Mouse (Mus musculus): ENCODE data around the gene Hps3.
"Not testable (repeated sequence)": the region's sequence is repeated elsewhere in the genome, so short reads cannot be mapped to it uniquely, and the experiment has no call there.

Hps3 gene

DNA sequence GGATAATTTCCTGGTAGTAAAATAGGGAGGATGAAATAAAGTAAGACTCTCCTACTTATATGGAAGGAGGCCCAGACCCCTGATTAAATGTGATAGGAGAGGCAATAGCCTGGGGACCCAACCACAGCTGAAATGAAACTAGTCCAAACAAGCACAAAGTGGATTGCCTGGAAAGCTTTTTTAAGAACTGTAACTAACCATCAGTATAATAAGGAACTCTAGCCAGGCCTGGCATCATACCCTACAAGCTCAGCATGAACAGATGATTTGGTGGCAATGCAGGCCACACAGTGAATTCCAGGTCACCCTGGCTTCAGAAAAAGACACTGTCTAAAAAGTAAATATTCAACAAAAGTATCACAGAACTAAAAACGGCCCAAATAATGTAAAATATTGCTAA is 29.5 kb downstream of the Hps3 start:
- DNase-seq: peak; percentile 22

- DNase-seq: no peak
Measured at GRCm38 (mm10) chr3:20004422-20004821, 30.7 kb downstream of the Hps3 start.

DNA sequence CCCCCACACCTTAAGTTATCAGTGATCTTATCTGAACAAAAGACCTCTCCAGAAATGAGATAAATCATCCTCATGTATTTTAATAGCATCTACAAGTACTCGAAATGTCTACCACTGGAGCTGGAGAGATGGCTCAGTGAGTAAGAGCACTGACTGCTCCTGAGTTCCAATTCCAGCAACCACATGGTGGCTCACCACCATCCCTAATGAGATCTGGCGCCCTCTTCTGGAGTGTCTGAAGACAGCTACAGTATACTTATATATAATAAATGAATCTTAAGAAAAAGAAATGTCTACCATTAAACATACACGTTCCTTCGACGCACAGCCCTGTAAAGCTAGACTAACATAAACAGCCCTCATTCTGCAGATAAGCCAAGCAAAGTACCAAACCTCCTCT is 32.3 kb downstream of the Hps3 start:
- DNase-seq: no peak

DNA sequence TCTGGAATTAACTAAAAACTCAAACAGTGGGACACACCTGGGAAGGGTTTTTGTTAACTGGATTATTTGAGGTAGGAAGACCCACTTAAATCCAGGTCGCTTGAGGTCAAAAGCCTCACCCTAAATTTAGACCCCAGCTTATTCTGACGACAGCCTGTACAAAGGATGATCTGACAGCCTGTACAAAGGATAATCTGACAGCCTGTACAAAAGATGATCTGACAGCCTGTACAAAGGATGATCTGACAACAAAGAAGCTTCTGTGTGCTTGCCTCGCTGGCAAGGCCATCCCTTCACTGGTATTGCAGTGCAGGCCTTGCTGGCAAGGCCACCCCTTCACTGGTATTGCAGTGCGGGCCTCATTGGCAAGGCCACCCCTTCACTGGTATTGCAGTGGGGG is 34.3 kb downstream of the Hps3 start:
- no peak for DNase-seq

- DNase-seq: no peak
Measured at GRCm38 (mm10) chr3:19999551-19999950, 35.6 kb downstream of the Hps3 start.

DNA sequence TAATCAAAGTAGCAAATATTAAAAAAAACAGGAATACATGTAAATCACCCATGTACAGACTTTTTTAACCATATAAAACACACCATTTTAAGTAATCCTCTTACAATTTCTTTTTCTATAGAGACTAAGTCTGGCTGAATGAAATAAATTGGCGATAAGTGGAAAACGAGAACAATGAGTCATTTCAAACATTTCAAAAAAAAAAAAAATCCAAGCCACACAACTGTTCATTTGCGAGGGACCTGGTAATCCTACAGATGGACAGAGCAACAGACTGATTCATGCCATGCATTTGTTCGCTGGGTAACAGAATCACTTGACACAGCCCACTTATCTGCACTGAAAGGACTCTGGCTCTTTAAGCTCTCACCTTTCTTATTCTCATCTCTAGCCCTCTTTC is 42.7 kb downstream of the Hps3 start:
- no peak for DNase-seq

- no peak for DNase-seq
Measured at GRCm38 (mm10) chr3:19990031-19990430, 45.1 kb downstream of the Hps3 start.

DNA sequence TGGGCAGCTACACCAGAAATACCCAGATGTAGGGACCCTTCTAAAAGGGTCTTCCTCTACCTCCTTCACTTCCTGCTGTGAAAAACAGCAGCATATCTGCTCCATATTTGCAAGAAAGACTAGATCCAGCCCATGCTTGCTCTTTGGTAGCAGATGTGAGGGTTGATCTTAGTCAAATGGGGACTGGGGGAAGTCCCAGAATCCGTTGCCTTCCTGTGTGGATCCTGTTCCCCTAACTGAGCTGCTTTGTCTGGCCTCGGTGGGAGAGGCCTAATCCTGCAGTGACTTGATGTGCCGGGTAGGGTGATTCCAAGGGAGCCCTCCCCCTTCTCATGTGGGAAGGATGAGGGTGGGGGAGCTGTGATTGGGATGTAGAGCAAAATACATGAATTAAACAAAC is 49.0 kb downstream of the Hps3 start:
- no peak for DNase-seq

GRCm38 (mm10) chr3:19982846-19983245 is 52.3 kb downstream of the Hps3 start:
- no peak for DNase-seq

DNA sequence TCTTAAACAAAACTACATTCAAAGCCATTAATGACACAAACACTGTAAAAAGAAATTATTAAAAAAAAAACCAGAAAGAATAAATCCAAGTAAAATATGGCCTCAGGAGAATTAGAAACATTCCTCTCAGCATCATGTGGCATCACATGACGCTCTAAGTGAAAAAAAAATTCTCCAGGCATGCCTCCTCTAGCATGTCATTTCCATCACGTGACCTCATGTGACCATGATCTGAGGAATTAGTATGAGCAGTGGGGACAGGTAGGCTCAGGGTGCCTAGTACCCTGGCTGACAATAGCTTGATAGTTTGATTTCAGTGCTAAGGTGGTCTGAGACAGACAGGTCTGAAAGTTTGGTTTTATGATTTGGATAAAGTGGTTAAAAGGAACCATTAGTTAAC is 54.0 kb downstream of the Hps3 start:
- DNase-seq: no peak

DNA sequence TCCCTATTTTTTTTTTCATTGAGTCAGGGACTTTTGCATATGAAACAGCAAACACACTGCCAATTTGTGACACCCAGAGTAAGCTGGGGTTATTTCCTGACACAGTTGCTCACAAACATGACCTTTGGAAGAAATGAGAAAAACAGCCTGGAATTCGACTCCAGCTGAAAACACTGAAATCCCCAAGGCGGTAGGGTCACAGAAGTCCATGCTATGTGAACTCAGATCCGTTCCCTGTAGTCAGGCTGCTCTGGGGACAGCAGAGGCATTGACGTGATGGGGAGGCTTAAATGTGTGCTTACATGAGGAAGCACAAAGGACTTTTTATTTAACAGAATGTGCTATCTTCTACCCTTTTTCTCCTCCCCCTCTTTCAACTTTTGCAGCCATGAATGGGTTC is 56.6 kb downstream of the Hps3 start:
- DNase-seq: no peak

DNA sequence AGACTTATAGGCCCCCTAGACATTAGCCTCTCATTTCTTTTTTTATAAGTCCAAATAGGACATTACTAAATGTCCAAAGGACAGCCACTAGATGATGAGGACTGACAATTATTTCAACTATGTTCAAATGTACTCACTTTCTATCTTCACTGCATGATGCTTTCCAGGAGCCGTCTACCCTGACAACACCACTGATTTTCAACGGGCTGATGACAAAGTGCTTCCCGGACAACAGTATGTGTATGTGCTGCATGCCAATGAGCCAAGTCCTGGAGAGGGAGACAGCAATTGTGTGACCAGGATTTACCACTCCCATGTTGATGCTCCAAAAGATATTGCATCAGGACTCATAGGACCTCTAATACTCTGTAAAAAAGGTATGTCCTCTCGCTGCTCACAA is 69.0 kb downstream of the Hps3 start:
- no peak for DNase-seq

GRCm38 (mm10) chr3:19965239-19965638 is 69.9 kb downstream of the Hps3 start:
- DNase-seq: no peak

GRCm38 (mm10) chr3:19964625-19965188 is 70.4 kb downstream of the Hps3 start:
- DNase-seq: no peak

DNA sequence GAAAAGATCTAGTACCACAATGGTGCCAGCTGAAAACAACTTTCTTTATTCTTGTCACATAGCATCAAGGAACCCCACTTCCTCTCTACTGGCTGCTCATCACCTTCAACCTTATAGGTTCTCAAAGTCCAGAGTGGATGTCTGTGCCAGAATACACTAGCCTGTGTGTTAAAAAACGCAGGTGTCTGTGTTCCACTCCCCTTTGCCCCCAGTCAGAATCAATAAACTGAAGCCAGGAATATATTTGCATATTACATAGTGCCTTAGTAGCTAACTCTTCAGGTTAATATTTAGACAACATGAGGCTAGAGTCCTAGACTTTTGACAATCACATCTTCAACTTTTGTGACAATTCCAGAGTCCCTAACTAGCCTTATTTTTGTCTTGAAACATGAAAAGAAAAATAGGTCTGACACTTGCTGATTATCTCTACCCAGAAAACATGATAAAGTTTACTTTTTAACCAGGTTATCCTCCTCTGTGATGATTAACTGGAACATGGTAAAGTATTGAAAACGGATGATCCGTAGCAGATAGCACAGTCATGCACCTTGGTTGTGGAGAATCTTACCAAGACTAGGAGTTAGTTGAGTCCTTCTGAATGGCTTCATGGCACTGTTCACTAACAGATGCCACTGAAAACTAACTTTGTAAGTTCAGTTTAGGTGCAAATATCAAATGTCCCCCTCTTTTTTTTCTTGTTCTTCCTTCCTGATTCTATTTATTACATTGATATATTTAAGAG is 72.2 kb downstream of the Hps3 start:
- DNase-seq: no peak

GRCm38 (mm10) chr3:19961341-19961740 is 73.8 kb downstream of the Hps3 start:
- DNase-seq: no peak

- no peak for DNase-seq
Measured at GRCm38 (mm10) chr3:19960570-19961114, 74.5 kb downstream of the Hps3 start.

- no peak for DNase-seq
Measured at GRCm38 (mm10) chr3:19958983-19959382, 76.1 kb downstream of the Hps3 start.

DNA sequence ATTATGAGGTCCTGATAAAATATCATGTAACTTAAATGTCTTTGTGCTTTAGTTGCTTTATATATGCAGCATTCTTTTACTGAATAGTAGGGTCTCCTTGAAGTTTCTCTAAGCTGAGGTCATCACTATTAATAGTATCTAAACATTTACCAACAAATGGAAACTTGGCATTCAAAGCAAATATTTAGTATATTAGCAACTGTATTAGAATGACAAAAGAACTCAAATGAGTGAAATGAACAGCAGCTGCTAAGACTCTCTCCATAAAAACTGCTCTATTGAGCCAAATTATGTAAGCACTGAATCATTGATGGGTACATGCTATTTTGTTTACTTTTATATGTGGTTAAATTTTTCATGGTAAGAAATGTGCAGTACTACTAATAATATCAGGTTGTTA is 77.1 kb downstream of the Hps3 start:
- no peak for DNase-seq

DNA sequence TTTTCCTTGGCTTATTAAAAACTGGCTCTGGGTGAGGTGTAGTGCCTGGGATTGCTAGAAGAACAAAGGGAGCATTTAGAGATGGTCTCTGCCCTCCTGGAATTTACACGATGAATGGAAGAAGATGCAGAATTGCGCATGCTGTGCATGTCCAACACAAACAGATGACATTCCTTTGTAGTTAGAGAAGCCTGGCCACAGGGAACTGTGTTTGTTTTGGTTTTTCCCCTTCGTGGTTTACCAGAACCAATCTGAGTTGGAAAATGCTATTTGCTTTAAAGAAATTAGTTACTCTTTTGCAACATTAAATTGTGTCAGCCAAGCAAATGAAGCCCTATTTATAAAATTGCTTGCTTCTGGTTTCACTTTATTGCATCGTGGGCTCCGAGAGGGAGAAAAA is 78.2 kb downstream of the Hps3 start, which contains the start of gene Cp:
Gene Cp (plus strand): TSS at position 170 of the 400 bp plus-strand sequence.
- DNase-seq: no peak

DNA sequence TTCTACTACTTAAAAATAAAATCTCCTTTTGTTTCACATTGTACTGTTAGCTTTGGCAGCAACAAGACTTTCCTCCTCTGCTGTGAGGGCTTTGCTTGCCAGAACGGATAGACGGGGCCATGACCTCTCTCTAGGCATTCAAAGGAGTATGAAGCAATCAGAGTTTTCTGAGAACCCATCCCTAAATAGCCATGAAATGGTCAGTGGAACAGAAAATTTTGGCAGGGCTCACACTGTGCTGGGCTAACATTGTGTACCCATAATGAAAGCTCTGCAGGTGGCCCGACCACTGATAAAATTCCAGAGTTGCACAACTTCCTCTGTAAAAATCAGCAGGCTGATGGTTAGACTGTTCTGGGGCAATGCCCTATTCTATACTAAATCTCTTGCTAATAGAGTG is 81.2 kb downstream of the Hps3 start:
- peak; percentile 4 for DNase-seq

GRCm38 (mm10) chr3:19953425-19953824 is 81.7 kb downstream of the Hps3 start:
- DNase-seq: no peak

- DNase-seq: not testable (repeated sequence)
Measured at GRCm38 (mm10) chr3:19949401-19949800, 85.7 kb downstream of the Hps3 start.

DNA sequence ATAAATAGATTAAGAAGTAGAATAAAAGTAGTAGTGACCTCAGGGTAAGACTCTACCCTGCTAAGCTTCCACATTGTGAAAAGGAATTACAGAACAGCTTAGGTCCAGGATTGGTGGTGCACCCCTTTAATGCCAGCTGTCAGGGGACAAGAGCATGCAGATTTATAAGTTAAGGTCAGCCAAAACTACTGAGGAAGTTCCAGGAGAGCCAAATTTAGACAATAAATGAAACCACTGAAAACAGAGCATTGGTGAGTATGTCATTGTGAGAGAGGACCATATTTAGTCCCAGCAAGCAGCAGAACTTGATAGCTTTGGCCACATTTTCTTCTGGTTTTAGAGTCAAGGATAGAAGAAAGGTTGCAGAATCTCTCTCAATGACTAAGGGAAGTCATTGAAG is 86.6 kb downstream of the Hps3 start:
- no peak for DNase-seq

Data from cerebellum, adult 11-12 months (tissue).